Mouse (Mus musculus) ZHBTc4 (cell line): ENCODE data around the gene Zfp811.

Source experiments
- DNase-seq: peaks from one replicate; pipeline ENCODE4 v3.0.0-alpha.2; 2011; ENCODE audit warnings: low read depth, low spot score

Gene Zfp811

DNA sequence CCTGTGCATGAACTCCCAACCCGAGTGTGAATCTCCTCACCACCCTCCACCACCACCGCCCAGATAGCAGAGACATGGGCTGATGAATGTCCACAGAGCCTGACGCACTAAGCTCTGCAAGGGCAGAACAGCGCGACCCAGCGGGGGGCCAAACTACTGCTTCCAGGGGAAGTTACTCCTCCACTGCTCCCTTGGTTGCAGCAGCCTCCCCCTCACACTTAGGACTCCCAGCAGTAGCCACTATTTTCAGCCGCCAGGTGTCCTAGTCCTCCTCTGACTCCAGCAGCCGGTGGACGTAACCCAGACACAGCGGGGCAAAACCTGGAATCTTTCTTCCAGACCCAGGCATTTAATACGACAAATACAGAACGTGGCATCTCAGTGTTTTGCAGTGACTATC lies 56.1 kb downstream of the Zfp811 start:
- DNase-seq, result peak; percentile 93

DNA sequence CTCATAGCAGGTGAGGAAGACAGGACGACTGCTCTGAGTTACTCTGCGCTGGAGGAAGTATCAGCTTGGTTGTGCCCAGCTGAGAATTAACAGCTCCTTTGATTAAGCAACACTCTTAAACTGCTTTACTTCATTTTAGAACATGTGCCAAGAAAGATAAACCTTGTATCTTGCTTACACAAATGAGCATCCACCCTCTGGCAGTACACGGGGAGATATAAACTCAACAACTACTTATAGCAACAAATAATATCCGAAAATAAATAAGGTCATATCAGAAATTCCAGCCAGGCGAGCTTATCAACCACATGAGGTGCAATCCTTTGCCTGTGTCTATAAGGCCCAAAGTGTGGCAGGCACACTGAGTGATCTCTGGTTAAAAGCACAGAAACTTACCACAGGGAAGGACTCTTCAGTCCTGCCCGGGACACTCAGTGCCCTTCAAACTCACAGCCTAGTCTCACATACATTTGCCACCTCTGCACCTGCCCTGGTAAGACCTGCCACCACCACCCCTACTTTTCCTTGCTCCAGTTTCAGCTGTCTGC lies 56.8 kb downstream of the Zfp811 start:
- no peak for DNase-seq

DNA sequence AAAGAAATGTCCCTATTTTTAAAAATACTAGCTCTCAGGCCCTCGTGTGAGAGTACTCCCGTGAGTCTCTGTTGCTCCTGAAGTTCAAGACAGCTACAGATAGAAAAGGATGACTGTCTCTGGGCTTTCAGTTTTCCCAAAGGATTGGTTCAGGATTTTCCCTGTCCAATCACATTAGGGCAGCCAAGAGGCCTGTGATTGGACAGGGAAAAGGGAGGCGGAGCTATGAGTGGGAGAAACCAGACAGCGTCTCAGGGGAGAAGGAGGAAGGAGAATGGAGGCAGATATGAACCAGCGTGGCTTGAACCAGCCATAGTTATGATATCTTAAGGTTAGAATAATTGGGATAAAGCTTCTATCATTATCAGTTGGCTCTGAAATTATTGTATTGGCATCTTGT lies 59.1 kb downstream of the Zfp811 start:
- DNase-seq, result peak; percentile 83
